Mouse (Mus musculus) hindlimb bud, embryonic 11.5 days (tissue): ENCODE data around the gene Wasl.

Source experiments
- DNase-seq: peaks from one replicate; pipeline ENCODE4 v3.0.0-alpha.2; 2012; ENCODE audit warnings: low read depth, low spot score; ENCODE audit errors: extremely low spot score

The Wasl gene

DNA sequence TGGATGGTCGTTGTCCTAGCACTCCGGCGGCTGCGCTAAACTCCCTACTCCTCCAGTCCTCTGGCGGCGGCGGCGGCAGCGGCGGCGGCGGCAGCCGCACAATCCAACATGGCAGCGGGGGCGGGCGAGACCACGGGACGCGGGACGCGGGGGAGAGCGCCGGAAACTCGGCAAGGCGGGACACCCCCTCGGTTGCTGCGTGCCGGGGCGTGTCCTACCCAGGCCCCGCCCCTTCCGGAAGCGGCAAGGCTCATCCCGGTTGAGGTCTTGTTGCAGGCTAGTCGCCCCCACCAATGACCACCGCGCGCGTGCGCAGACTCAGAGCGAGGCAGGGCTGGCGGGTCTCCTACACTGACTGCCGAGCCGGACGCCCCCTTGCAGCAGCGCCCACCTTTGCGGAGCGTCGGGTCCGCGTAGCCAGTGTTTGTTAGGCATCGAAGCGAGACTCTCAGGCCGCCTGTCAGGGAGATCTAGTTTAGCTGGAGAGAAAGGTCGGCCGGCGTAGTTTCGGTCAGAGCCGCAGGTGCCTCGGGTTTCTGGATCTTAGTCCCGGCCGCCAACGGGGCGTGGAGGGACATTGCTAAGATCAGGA is at the start of gene Wasl:
Wasl (minus strand) TSS at position 143 of the 592 bp plus-strand sequence.
- DNase-seq = peak; percentile 81

GRCm38 (mm10) chr6:24707499-24707898 is 42.7 kb upstream of the Wasl start:
- no peak for DNase-seq

DNA sequence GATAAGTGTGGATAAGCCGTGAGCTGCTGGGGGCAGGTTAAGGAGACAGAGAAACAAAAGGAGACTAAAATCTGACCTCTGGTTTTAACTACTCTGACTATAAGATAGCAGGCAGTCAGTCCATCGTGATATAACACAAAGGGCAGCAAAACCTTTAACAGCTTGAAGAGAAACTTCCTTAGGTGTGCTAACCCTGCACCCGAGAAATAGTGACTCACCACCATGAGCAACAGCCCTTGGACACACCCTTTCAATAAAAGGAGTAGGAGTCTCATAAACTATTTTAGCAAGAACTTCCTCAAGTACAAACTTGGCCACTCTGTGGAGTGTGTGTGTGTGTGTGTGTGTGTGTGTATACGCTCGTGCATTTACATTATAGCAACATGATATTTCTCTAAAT is 42.3 kb upstream of the Wasl start:
- no peak for DNase-seq

DNA sequence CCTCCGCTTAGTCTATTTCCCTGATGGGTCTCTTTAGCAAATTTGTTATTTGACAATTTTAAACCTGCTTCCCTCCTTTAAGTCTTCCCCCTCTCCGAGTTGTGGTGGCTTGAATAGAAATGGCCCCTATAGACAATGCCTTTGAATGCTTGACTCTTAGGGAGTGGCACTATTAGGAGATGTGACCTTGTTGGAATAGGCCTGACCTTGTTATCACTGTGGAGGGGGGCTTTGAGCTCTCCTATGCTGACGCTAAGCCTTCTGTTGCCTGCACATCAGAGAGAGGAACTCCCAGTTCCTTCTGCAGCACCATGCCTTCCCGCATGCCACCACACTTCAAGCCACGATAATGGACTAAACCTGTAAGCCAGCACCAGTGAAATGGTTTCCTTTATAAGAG is 32.4 kb upstream of the Wasl start:
- no peak for DNase-seq

DNA sequence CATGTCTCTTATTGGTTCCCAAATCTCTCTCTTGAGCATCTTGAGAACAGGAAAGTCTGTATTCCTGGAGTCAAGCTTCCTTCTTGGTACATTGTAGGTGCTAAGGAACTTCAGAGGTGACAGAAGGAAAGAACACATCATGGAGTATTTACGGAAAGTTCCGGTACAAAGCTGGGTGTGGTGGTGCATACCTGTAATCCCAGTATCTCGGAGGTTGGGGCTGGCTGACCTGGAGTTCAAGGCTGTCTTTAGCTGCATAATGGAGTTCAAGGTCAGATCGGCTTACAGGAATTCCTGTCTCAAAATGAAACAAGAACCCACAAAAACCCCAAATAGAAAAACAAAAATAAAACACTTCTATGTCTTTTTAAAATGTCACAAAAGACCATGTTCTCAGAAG is 31.3 kb upstream of the Wasl start:
- DNase-seq = no peak

- no peak for DNase-seq
These were observed 29.9 kb upstream of the Wasl start for GRCm38 (mm10) chr6:24694455-24695410.

GRCm38 (mm10) chr6:24687871-24688270 is 23.1 kb upstream of the Wasl start:
- DNase-seq = no peak

- no peak for DNase-seq
These were observed 18.3 kb upstream of the Wasl start for GRCm38 (mm10) chr6:24683113-24683512.

DNA sequence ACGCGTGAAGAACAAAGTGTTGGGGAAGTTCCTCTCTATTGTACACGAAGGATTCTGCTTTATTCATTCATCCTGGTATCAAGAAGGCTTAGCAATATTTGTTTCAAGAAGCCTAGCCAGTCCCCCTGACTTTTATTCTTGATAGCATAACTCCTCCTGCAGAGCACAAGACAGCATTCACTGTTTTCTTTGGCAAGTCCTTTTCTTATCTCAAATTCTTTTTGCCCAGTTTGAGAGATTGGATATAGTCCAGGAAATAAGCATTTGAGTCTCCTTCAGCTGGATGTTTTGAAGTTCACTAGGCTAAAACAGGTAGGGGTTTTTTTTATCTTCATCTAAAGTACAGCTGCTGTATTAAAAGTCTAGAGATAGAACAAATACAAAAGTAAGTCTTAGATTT is 3.0 kb upstream of the Wasl start:
- no peak for DNase-seq

DNA sequence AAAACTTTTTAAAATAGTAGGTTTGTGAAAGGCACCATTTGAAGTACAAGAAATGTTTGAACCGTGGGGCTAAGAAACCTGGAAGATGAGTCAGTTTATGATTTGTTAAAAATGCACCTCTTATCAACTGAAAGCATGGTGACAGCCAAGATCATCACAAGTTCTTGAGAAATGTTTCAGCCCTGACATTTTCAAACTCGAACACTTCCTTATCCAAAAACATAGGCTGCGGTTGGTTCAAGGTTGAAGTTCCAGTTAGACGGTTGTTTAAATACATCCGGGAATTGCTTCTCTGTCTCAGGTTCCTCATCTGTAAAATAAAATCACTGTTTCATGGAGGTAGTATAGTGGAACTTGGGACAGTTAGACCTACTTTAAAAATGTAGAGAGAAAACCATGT is 1.4 kb upstream of the Wasl start:
- no peak for DNase-seq

- DNase-seq = peak; percentile 12
These were observed 509 bp downstream of the Wasl start for GRCm38 (mm10) chr6:24664133-24664866.

DNA sequence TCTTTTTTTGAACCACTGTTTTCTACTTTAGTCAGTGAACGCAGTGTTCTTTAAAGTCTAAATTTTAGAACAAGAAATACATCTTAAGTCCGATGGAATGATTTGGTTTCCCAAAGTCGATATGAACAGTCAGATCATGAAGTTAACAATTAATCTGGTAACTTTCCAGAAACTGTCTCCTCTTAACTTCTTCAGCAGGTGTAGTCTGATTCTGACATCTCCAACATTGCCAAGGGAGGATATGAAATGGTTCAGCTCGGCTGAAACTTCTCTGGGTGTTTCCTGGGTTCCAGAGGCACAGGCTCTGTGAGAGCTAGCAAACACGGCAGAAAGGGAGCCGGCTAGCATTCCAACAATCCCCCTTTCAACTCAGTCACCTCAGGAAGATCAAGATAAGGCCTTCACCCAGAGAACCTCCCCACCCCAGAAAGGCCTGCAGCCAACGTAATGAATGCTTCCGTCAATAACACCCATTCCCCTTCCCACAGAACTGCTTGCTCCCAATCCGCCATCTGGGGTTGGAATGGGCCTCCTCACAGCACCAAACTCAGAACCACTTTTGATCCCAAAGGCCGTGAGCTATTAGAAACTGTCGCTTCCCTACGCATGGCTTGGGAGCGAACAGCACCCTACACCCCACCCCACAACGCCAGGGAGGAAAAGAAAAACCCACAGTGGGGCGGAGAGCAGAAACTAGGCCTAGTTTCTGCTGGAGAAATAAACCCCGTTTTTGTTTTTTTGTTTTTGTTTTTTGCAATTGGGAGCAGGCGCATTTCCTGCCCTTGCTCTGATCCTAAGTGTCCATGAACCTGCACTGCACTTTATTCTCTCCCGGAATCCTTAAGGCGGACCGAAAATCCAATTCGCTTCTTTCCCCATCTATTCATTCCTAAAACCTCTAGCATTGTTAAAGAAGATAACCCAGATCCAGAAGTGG is 1.3 kb downstream of the Wasl start:
- no peak for DNase-seq

- no peak for DNase-seq
These were observed 2.3 kb downstream of the Wasl start for GRCm38 (mm10) chr6:24662483-24662882.

DNA sequence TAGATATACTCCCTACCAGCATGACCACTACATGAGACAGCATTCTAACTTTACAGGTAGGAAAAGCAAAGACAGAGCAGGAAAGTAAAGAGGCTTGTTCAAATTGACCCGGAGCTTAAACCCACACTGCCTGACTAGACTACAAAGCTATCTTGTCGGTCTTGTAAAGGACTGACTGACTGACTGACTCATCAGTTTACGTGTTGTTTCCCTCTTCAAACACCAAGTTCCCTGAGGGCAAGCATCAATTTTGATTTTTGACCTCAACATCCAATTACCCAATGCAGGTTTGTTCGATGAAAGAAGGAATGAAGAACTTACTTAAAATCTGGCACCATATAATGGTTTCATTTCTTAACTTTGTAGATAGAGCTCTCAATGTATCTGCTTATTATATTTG is 2.9 kb downstream of the Wasl start:
- no peak for DNase-seq

DNA sequence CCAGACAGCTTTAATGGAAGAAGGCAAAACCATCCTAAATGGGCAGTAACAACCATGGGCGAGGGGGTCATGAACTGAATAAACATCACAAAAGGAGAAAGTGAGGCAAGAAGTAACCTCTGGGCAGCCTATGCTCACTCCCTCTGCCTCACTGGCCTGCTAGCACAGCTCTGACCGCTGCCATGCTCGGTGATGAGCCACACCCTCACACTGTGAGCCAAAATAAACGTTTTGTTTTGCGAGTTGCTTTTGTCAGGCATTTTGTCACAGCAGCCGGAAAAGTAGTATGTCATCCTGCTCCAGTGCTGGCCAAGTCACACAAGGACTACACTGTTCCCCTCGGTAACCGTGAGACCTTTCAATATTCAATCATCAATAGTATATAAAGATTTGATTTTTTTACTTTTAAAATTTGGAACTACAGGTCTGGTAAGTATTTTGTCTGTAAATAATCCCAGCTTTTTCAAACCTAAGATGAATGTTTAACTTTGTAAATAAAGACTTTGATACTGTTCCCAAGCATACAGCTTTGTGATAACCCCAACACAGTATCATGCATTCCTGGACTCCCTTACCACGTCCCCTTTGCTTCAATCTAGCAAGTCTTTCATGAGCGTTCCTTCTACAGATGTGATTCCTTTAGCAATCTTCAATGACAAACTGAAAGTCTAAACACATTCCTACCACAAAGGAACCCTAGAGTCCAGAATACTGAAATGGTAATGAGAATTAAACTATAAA is 7.0 kb downstream of the Wasl start:
- no peak for DNase-seq

GRCm38 (mm10) chr6:24656094-24656493 is 8.7 kb downstream of the Wasl start:
- no peak for DNase-seq

- no peak for DNase-seq
These were observed 13.3 kb downstream of the Wasl start for GRCm38 (mm10) chr6:24651538-24651937.

GRCm38 (mm10) chr6:24650719-24651118 is 14.1 kb downstream of the Wasl start:
- no peak for DNase-seq

GRCm38 (mm10) chr6:24648403-24648802 is 16.4 kb downstream of the Wasl start:
- DNase-seq = no peak

- DNase-seq = no peak
These were observed 17.6 kb downstream of the Wasl start for GRCm38 (mm10) chr6:24647103-24647691.
